Mouse (Mus musculus) spleen, postnatal 14 days (tissue): ENCODE data around the gene Ramp2.

ENCODE experiments used
- DNase-seq, 2 experiments: peaks; one replicate each; pipeline ENCODE4 v3.0.0; 2021 to 2022; ENCODE audit warnings: low spot score in 2 of 2

Gene Ramp2

DNA sequence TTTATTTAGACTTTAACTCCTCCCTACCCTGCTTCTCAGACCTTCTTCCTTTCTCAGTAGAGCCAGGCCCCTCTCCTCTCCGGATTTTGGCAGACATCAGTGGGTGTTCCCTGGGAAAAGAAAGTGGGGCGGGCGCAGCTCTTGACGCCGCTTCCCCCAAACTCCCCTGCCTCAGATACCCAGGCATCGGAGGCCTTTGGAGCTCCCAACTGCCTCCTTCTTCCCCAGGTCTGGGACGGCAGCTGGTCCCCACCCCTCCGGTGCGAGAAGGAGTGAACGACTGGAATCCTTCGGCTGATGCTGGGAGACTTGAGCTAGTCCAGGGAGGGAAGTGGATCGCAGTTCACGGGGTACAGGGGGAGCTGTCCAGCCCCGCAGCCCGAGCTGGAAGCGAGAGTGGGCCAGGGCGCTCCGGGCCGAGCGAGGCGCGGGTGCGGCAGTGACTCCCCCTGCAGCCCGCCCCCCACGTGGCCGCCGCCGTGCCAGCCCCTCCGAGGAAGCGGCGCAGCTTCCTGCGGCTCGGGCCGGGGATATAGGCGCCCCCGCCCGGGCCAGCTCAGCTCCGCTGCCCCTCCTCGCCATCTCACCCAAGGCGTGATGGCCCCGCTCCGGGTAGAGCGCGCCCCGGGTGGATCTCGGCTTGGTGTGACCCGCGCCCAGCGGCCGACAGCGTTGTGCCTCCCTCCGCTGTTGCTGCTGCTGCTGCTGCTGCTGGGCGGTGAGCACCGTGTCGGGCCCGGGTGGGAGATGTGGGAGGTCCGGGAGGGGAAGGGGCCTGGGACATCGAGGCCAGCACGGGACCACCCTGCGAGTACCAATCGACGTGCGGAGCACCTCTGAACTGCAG lies at the start of gene Ramp2:
Gene Ramp2 (plus strand): TSS at position 174 of the 847 bp plus-strand sequence.
- DNase-seq, result no peak

DNA sequence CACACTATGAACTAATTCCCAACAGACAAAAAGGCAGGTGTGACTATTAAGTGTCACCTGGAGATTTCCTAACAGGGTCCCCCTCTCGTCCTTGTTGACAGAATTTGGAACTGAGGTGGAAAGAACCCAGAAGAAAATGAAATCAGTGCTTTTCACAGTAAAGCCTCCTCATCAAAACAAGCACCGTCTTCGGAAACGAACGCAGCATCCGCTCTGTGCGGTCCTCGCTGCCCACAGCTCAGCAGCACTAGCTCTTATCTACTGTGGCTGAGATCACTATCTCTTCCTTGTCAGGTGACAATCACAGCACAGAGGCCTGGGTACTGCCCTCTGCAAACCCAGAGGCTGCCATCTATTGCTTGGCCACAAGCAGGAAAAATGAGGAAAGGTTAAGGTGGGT lies 49.7 kb upstream of the Ramp2 start:
- DNase-seq, result no peak

DNA sequence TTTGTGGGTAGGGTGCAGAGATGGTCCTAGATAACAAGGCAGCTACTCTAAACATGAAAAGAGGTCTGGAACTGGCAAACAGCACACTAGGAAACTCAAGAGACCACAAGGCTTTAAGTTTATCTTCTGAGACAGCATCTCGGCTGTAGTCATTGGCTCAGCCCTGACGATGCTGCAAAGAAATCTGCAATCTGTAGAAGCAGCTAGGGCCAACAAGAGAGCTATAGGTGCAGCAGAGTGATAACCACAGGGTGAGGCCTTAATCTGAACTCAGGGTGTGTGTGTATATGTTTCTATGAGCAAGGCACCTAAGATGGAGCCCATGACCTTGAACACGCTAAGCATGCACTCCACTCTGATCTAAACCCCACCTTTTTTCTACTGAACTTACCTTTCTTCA lies 46.3 kb upstream of the Ramp2 start:
- DNase-seq, result no peak

DNA sequence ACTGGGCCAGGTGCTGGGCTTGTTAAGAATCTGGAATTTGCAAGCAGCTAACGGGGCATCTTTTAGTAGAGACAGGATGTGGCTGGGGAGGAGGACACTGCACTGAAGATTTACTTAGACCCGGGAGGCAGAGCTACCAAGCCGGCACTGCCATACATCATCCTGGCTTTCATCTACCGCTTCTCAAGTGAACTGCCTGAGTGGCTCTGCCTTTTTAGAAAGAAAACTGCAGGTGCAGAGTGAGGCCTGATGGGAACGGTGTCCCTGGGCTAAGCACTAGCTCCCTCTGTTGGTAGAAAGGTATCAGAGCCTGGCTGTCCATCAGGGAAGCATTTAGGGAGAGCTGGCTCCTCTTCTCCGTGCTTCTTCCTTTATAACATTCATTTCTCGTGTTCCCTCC lies 44.8 kb upstream of the Ramp2 start:
- peak in 1 of 2 experiments; percentile 32 for DNase-seq

DNA sequence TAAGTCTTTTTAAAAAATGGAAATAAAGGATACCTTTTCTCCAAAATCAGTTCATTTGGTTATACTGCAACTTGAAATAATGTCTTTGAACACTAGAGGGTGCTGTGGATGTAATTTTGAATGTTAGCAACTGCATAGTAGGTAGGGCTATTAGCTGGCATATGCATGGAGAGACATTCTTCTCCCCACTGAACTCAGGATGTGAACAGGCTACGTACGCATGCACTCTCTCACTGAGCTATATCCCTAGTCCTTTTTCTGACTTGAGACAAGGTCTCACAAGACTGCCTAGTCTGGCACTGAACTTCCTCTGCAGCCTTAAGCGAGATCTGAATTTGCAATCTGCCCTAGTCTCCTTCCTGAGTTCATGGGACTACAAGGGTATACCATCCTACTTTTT lies 33.9 kb upstream of the Ramp2 start:
- no peak for DNase-seq

DNA sequence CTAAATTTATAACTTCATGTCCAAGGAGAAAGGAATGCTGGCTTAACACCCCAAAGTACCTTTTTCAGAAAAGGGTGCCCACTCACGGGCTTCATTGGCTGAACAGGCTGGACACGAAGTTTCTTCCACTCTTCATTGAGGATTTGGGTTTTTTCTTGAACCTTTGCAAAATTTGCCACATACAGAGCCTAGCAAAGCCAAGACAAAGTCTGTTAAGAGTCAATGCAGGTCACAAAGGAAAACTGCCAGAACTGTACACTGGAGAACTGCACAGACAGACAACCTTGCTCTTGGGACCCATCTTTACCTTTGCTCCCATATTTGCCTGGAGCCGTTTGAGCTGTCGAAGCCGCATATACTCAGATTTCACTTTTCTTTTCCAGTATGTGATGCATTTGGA lies 28.9 kb upstream of the Ramp2 start:
- DNase-seq, result no peak

DNA sequence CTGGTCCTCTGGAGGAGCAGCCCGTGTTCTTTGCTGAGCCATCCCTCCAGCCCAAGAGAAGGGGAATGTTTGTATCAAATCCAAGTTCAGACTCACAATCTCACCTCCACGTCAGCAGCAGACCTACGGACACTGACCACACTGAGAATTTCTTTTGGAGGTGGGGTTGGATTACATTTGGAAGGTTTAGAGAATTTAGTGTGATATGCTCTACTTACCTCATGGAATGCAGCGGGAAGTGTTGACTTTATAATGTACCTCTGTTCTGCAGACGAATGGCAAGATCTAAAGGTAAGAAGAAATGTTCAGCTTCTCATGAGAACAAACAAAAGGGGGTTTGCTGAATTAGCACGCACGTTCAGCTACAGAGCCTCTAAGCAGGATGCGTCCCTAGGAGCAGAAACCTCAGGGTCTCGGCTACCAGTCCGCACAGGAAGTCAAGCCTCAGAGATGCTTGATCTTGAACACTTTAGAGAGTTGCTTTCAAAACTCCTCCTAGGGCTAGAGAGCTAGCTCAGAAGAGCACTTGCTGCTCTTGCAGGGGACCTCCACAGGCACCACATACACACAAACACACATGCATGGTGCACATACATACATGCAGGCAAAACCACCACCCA lies 27.3 kb upstream of the Ramp2 start:
- no peak for DNase-seq

DNA sequence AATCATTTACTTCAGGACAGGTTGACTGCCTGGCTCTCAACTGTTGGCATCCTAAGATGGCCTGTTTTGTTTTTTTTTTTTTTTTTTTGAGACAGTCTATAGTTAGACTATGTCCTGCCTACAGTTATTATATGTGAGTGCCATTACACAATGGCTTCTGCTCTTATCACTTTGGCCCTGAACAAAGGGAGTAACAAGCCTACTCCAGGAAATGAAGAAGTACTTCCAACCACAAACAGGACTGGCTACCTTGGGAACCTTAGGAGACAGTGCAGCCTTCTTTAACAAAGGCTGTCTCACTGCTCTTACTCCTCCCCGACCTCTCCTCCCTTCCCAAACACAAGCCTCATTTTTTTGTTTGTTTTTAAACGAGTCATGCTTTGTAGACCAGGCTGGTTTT lies 25.0 kb upstream of the Ramp2 start:
- no peak for DNase-seq

DNA sequence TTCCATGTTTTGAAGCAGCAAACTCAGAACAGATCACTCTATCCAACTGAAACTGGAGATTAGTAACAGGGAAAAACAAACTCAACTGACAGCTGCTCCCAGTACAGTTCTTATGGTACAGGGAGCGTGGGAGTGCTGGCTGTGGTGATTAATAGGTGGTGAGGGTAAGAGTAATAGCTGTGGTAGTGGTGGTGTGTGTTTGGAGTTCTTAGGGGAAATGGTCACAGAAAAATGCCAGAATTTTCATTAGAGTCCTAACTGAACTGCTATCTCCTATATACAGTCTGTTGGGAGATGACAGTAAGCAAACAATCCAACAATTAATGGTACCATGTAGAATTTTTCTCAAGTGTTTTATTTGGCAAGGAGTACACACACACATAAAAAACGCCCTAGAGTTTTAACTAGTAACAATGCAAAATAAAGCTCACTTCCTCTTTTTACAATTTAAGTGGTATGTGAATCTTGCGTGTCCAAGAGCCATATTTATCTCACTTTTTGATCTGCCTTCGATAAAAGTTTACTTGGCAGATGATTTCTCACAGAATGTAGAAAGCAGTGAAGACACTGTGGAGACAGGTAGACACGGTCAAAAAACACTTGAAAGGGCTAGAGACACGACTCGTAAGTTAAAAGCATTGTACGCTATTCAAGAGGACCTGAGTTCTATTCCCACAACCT lies 24.4 kb upstream of the Ramp2 start:
- DNase-seq, result no peak

DNA sequence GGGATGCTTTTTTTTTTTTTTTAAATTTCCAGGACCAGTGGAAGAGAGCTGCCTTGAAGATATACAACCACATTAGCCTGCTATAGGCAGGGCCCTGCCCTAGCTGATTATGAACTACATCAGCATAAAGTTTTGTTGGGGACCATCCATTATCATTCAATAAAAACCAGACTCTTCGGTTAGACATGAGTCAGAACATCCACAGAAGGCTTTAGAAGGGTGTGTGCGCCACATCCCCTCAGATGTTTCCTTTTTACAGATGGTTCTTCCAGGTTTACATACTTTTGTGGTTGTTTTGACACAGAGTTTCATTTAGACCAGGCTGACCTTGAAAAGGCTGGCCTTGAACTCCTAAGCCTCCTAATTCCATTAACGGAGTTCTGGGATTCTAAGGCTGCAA lies 21.5 kb upstream of the Ramp2 start:
- DNase-seq, result no peak

DNA sequence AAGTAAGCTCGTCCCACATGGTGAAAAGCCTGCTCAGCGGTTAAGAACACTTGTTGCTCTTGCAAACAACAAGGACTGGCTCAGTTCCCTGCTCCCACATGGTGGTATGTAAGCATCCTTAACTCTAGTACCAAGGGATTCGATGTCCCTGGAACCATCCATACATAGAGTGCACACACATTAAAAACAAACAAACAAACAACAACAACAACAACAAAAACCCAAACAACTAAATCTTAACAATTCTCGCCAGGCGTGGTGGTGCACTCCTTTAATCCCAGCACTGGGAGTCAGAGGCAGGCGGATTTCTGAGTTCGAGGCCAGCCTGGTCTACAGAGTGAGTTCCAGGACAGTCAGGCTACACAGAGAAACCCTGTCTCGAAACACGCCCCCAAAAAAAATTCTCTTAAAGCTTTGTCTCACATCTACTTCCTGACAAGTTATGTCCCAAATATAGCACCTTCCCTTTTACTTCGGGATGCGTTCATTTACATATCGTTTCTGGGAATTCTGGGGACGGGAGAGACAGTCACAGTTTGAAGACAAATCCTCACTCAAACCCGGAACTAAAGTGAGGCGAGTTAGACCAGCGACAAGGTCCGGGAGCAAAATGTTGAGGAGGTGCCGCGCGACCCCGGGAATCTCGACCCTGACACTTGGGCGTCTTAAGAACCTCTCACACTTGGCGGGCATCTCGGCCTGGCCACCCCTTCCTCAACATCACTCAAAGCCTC lies 20.3 kb upstream of the Ramp2 start:
- no peak for DNase-seq

DNA sequence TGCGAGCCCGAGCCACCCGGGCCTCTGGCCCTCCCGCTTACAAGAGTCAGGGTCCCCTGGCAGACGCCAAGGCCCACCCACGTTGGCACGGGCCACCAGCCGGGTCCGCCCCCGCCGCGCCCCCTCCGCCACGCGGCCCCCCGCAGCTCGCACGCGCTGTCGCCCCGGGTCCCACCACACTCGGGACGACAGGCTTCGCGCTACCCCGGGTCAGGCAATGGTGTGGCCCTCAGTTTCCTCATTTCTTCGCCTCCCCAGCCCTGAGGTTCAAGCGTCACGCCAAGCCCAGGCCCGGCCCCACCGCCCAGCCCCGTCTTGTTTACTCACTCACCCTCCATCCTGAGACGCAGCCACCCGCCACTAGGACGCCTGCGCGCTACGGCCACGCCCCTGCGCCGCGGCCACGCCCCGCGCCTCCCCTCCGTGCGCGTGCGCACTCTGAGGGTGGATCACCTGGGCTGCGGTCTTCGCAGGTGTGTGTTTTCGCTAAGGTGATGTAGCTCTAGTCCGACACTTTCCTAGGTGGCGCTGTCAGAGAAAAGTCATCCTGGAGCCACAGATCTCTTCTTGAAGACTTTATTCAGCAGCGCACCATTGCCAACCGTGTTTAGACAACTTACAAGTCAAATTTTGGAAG lies 19.6 kb upstream of the Ramp2 start, which contains the start of gene Ezh1:
Gene Ezh1 (minus strand): TSS at position 399 of the 637 bp plus-strand sequence.
- DNase-seq, result peak; percentile 89 to 92

DNA sequence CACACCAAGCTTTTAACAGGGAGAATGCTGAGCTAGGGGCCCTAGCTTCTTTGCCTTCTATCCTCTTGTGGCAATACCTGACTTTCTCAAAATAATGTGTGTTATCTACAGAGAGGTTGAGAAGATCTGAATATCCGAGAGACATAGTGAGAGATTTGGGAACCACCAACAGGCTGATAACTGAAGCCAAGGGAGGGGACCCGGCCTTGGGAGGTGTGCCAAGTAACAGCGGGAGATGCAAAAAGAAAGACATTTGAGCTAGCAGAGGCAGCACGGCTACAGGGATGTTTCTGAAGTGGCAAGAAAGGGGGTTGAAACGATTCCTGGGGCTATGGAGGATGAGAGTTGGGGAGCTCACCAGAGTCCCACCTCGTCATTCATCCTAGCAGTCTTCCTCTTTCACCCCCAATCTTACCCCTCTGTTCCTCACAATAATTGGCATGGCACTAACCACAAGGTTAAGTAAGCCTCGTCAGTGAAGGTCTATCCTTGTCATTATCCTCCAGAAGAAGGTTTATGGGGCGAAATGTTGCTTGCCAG lies 16.4 kb upstream of the Ramp2 start:
- DNase-seq, result no peak

DNA sequence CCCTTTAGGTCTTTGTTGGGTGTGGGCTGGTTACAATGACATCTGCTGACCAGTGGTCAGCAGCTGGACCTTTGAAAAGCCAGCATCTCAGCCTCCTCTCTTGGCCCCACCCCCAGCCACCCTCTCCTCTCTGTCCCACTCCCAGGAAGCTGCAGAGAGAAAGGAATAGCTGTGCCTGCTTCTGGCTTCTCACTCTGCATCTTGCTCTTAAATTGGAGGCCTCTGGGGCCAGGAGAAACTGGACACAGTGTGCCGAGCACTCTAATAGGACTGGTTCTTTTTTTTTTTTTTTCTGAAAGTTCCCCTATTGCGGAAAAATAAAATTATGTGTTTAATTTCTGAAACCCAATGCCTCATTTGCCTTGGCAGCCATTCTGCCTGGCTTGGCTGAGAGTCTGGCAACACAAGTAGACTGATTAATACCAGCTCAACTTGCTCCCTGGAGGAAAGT lies 15.7 kb upstream of the Ramp2 start:
- DNase-seq, result no peak

DNA sequence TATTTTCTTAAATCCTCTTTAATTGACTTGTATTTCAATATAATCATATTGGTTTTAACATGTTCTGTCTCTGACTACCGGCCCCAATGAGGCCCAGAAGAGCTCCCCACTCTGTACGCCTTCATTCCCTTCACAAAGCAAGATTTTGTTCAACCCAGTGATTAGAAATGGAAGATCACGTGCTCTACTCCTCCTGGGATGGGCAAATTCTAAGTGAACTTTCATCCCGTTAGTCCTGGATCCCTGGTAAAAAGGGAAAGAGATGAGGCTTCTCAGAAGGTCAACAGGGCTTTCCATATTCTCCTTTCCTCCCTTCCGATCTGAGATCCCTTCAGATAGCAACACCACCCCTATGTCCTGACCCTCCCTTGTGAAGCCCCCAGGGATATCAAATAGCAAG lies 15.3 kb upstream of the Ramp2 start:
- no peak for DNase-seq

DNA sequence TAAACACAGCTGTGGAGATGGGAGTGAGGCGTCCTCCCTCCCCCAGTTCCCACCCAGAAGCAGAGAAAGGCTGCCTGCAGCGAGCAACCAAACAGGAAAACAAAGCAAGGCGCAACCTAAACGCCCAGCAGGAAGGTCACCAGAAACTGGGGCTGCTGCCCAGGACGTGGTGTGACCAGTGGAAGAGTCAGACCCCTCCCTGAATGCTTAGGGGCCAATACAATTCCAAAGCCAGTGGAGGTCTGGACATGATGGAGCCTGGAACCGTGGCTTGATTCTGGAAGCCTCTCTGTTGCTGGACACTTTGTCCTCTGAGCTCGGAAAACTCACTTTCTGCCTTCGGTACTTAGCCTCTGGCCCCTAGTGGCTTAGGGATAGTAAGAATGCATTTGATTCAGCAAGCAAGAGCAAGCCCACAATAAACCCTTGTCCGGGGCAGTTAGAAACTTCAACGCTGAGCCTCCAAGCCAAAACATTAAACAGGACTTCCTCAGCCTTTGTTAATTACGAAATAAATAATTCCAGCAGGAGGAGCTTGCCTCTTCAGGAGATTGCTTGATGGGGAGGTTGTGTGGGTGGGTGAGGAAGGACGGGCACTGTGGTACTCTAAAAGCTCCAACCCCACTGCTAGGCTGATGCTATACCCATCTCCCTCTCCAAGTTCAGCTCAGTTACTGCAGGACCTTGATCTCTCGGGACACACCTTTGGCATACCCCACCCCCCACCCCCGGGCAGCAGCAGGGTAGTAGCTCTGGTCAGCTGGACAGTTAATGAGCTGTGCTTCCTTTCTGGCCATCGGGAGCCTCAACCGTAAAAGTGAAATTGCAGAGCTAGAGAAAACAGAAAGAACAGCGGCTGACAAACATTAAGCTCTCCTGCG lies 14.6 kb upstream of the Ramp2 start:
- no peak for DNase-seq

DNA sequence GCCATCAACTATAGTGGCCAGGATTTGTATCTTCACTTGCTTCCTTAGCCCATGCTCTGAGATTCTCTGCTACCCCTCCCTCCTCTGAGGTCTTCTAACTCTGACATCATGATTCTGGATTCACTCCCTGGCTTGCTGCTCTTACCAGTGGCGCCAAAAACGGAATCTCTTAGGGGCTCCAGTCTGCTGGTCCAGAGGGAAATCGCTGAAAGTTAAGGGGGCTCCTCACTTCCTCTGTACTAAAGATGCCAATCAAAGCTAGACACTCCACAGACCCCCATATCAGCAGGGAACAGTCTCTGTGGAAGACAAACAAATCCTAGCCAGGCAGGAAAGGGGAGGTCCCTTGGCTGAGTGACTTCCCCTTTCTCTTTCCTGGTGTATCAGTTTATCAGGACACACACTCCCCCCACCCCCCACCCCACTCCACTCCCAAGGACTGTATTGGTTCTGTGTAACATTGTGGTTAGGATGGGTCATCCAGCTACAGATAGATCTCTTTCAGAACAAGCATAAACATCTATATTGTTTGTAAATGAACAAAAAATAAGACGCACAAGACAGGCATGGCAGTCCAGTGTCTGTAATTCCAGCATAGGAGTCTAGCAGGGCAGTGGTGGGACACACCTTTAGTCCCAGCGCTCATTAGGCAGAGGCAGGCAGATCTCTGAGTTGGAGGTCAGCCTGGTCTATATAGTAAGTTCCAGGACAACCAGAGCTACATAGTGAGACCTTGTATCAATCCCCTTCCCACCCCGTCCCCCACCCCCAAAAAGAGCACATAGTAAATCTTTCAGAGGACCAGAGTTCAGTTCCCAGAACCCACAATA lies 13.6 kb upstream of the Ramp2 start:
- DNase-seq, result no peak

DNA sequence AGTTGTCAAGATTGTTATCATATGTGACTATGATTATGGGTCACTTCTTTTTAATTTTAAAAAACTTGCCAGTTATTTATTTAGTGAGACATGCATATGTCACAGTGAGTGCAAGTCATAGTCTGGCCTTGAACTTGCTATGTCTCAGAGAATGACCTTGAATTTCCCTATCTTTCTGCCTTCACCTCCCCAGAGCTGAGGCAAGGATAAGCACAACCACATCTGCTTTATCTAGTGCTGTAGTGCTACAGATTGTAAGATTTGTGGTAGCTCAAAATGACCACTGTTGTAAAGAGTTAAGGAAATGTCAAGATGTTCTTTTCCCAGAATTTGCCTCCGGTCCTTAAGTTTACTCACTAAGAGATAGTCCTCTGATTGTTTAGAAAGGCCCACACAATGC lies 12.6 kb upstream of the Ramp2 start:
- no peak for DNase-seq

DNA sequence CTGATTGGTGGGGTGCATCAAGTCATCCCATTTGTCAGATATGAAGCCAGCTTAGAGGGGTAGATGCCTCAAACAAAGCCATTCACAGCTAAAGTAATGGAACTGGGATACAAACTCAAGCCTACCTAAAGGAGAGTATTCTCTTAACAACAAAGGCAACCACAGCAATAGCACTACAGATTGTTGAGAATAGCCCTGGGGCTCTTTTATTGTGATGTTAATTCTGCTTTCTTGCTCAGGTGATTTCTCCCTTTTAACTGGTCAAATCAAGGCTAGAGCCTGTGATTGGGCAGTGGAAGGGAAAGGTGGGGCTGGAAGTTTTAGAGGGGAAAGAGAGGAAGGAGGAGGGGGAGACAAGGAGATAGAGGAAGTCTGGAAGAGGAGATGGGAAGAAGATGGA lies 11.7 kb upstream of the Ramp2 start:
- DNase-seq, result no peak
